ENCODE assay signal across 52 mouse cellular contexts in genomic region chr7:86616543-86616942, GRCm38 (mm10). TPM values are rescaled to one million over a fixed set of nuclear protein-coding genes. Genes with fewer than 3 reads are reported as not detected.
"Had no signal": no experiment of that assay in that cellular context is flagged by ENCODE, and none has a peak within 500 bp of the region (broad histone marks: within the 10 kb centered on the region; RNA-seq: fewer than 3 reads in every experiment).

TSS of gene Olfr294 (minus strand) at chr7:86616643.

- H3K4me3 ChIP-seq: heart, embryonic 10.5 days; heart, embryonic 12.5 days; heart, embryonic 13.5 days; heart, embryonic 15.5 days; hindbrain, embryonic 10.5 days; hindbrain, embryonic 12.5 days; hindbrain, embryonic 13.5 days; hindbrain, embryonic 15.5 days; intestine, embryonic 15.5 days; kidney, embryonic 15.5 days; layer of hippocampus, adult 2 months; left cerebral cortex, adult 2 months had no signal

- H3K36me3 ChIP-seq: heart, embryonic 10.5 days; heart, embryonic 12.5 days; heart, embryonic 13.5 days; heart, embryonic 15.5 days; hindbrain, embryonic 10.5 days; hindbrain, embryonic 12.5 days; hindbrain, embryonic 13.5 days; hindbrain, embryonic 15.5 days; intestine, embryonic 15.5 days; kidney, embryonic 15.5 days had no signal

- DNase-seq: heart, postnatal 10 days; heart, postnatal 14 days; heart, postnatal 36 days; heart, postnatal 4 days; kidney, adult 11 months; kidney, adult 18-20 months; kidney, adult 2 months; kidney, adult 8-10 months; kidney, adult 9 months; kidney, postnatal 10 days; kidney, postnatal 14 days; kidney, postnatal 25 days; kidney, postnatal 36 days; kidney, postnatal 4 days; layer of hippocampus, adult 9-11 months; layer of hippocampus, postnatal 36 days had no signal

- ATAC-seq: hindbrain, embryonic 16.5 days; hindbrain, postnatal 0 days; inflammation-experienced regulatory T-cells, adult 6 months; intestine, embryonic 15.5 days; intestine, embryonic 16.5 days; intestine, postnatal 0 days had no signal

- H3K9me3 ChIP-seq: heart, embryonic 10.5 days; heart, embryonic 12.5 days; heart, embryonic 13.5 days; heart, embryonic 15.5 days; hindbrain, embryonic 10.5 days; hindbrain, embryonic 12.5 days; hindbrain, embryonic 13.5 days; hindbrain, embryonic 15.5 days; intestine, embryonic 15.5 days; kidney, embryonic 15.5 days had no signal

- H3K4me1 ChIP-seq: heart, embryonic 10.5 days; heart, embryonic 12.5 days; heart, embryonic 13.5 days; heart, embryonic 15.5 days; hindbrain, embryonic 10.5 days; hindbrain, embryonic 12.5 days; hindbrain, embryonic 13.5 days; hindbrain, embryonic 15.5 days; intestine, embryonic 15.5 days; kidney, embryonic 15.5 days had no signal

- H3K27me3 ChIP-seq: heart, embryonic 12.5 days; heart, embryonic 13.5 days; heart, embryonic 15.5 days; hindbrain, embryonic 12.5 days; hindbrain, embryonic 13.5 days; hindbrain, embryonic 15.5 days; intestine, embryonic 15.5 days; kidney, embryonic 15.5 days had no signal

RNA-seq across cellular contexts. Expression of gene Olfr294, which starts in this region (rescaled TPM):
- total RNA-seq: heart, postnatal 10 days; heart, postnatal 14 days; heart, postnatal 25 days; heart, postnatal 36 days; heart, postnatal 4 days; hematopoietic stem cell, adult 5-6 weeks; hindbrain, postnatal 0 days; layer of hippocampus, adult 18-20 months; layer of hippocampus, adult 2 months; layer of hippocampus, adult 8-10 months; layer of hippocampus, postnatal 10 days; layer of hippocampus, postnatal 14 days; layer of hippocampus, postnatal 25 days; layer of hippocampus, postnatal 36 days; left cerebral cortex, adult 18-20 months; left cerebral cortex, adult 2 months had no signal
- polyA plus RNA-seq: heart, embryonic 10.5 days; heart, embryonic 11.5 days; heart, embryonic 12.5 days; heart, embryonic 13.5 days; heart, embryonic 14.5 days; heart, embryonic 15.5 days; heart, embryonic 16.5 days; heart, postnatal 0 days; hindbrain, embryonic 10.5 days; hindbrain, embryonic 11.5 days; hindbrain, embryonic 12.5 days; hindbrain, embryonic 13.5 days; hindbrain, embryonic 14.5 days; hindbrain, embryonic 15.5 days; hindbrain, embryonic 16.5 days; hindbrain, postnatal 0 days; inflammation-experienced regulatory T-cells, adult 6 months; intestine, embryonic 14.5 days; intestine, embryonic 15.5 days; intestine, embryonic 16.5 days; intestine, postnatal 0 days; kidney, adult 2 months; kidney, embryonic 14.5 days; kidney, embryonic 15.5 days; kidney, embryonic 16.5 days; kidney, postnatal 0 days; large intestine, adult 2 months had no signal
